ENCODE assay signal across 8 mouse cellular contexts in genomic region chr11:116621258-116621704, GRCm38 (mm10). TPM values are rescaled to one million over a fixed set of nuclear protein-coding genes. Genes with fewer than 3 reads are reported as not detected.
DNase-seq lines count a peak whose midpoint lies in the region; ATAC-seq and TF ChIP-seq lines count a peak whose summit lies in the region.

No protein-coding gene starts in this region.

- no peaks in the 10 kb centered on the region for H3K36me3 ChIP-seq in intestine, embryonic 16.5 days (ENCODE audit: control insufficient read depth, insufficient read depth, low read length)
- no peaks in the 10 kb centered on the region for H3K36me3 ChIP-seq in liver, embryonic 13.5 days
- H3K36me3 ChIP-seq in stomach, postnatal 0 days (ENCODE audit: control insufficient read depth, insufficient read depth, low read length) = no peaks in the 10 kb centered on the region

- no peak overlapping the region for H3K27ac ChIP-seq in cerebellum, adult 2 months (ENCODE audit: insufficient read depth, low read length)
- peak overlapping the region; percentile 65 for H3K27ac ChIP-seq in intestine, embryonic 16.5 days (ENCODE audit: low read length)
- H3K27ac ChIP-seq in liver, embryonic 13.5 days = peak overlapping the region; percentile 97
- peak overlapping the region; percentile 45 for H3K27ac ChIP-seq in stomach, postnatal 0 days (replicated peaks)

- intact Hi-C loops in gastrocnemius, postnatal 36 days (cut with DNase I) = no loop called here

- no peak overlapping the region for H3K9ac ChIP-seq in intestine, embryonic 16.5 days (ENCODE audit: low read depth, low read length)
- peak overlapping the region; percentile 93 for H3K9ac ChIP-seq in liver, embryonic 13.5 days
- H3K9ac ChIP-seq in stomach, postnatal 0 days (ENCODE audit: low read length) = no peak overlapping the region

- peak; percentile 21; the same call in 1 of the 2 replicates for ATAC-seq in intestine, embryonic 16.5 days
- no peak for ATAC-seq in liver, embryonic 13.5 days (ENCODE audit: low read depth)
- ATAC-seq in stomach, postnatal 0 days (ENCODE audit: low FRiP score, low TSS enrichment) = peak; percentile 56

- TF ChIP-seq EP300 in stomach, postnatal 0 days (optimal IDR thresholded peaks at IDR 0.05) = no peak

- H3K4me1 ChIP-seq in cerebellum, adult 2 months (ENCODE audit: control insufficient read depth, insufficient read depth, low read length) = peaks cover 66% of the 10 kb centered on the region
- peaks cover 53% of the 10 kb centered on the region for H3K4me1 ChIP-seq in intestine, embryonic 16.5 days (ENCODE audit: control insufficient read depth, insufficient read depth, low read length)
- H3K4me1 ChIP-seq in liver, embryonic 13.5 days (replicated peaks) = peaks cover 96% of the 10 kb centered on the region
- H3K4me1 ChIP-seq in stomach, postnatal 0 days (replicated peaks; ENCODE audit: control insufficient read depth, insufficient read depth) = peaks cover 17% of the 10 kb centered on the region

- no peaks in the 10 kb centered on the region for H3K27me3 ChIP-seq in cerebellum, adult 2 months (ENCODE audit: control insufficient read depth, insufficient read depth, low read length)
- H3K27me3 ChIP-seq in intestine, embryonic 16.5 days (replicated peaks; ENCODE audit: control insufficient read depth, insufficient read depth, low read length) = no peaks in the 10 kb centered on the region
- no peaks in the 10 kb centered on the region for H3K27me3 ChIP-seq in liver, embryonic 13.5 days
- H3K27me3 ChIP-seq in stomach, postnatal 0 days (ENCODE audit: control insufficient read depth, insufficient read depth, low read length) = no peaks in the 10 kb centered on the region

- no peak for TF ChIP-seq CTCF in cerebellum, adult 2 months (IDR thresholded peaks at IDR 0.05; ENCODE audit: borderline replicate concordance, insufficient read depth, low read depth, low read length)
- TF ChIP-seq CTCF in stomach, postnatal 0 days (IDR thresholded peaks at IDR 0.05; ENCODE audit: low read depth) = no peak

- H3K4me3 ChIP-seq in cerebellum, adult 2 months (replicated peaks; ENCODE audit: insufficient read depth, low read depth, low read length) = no peak overlapping the region
- H3K4me3 ChIP-seq in intestine, embryonic 16.5 days (ENCODE audit: low read length) = no peak overlapping the region
- peak overlapping the region; percentile 86; the same call in 1 of the 2 replicates for H3K4me3 ChIP-seq in liver, embryonic 13.5 days (replicated peaks)
- H3K4me3 ChIP-seq in stomach, postnatal 0 days (ENCODE audit: low read depth, low read length) = no peak overlapping the region

- peak; percentile 64 for DNase-seq in right cerebral cortex, postnatal 10 days (ENCODE audit: low spot score in 2 of 2)
- no peak for DNase-seq in right cerebral cortex, adult 2 months (ENCODE audit: low spot score in 2 of 2)
- DNase-seq in cerebellum, adult 2 months = peak; percentile 82 to 92
- peak; percentile 77 to 84 for DNase-seq in gastrocnemius, postnatal 36 days
- no peak for DNase-seq in liver, embryonic 13.5 days
- peak; percentile 47 for DNase-seq in stomach, postnatal 0 days (ENCODE audit: low spot score)
- DNase-seq in spleen, adult 12 weeks (ENCODE audit: low spot score) = no peak

- WGBS in cerebellum, adult 2 months = 2% methylated on average over 6 of the region's 6 CpGs
- 41% methylated on average over 6 of the region's 6 CpGs for WGBS in intestine, embryonic 16.5 days
- 55% methylated on average over 6 of the region's 6 CpGs for WGBS in liver, embryonic 13.5 days (ENCODE audit: insufficient replicate concordance)
- 19% methylated on average over 6 of the region's 6 CpGs for WGBS in stomach, postnatal 0 days

- H3K4me2 ChIP-seq in intestine, embryonic 16.5 days (ENCODE audit: low read depth, low read length) = no peak overlapping the region
- H3K4me2 ChIP-seq in liver, embryonic 13.5 days = peak overlapping the region; percentile 94
- 0 out of 2 replicates have a peak overlapping the region, but pooled peaks have one; percentile 17 for H3K4me2 ChIP-seq in stomach, postnatal 0 days (replicated peaks; ENCODE audit: low read depth)

- TF ChIP-seq POLR2A in cerebellum, adult 2 months (IDR thresholded peaks at IDR 0.05; ENCODE audit: borderline replicate concordance, insufficient read depth, low read length) = no peak

- no peaks in the 10 kb centered on the region for H3K9me3 ChIP-seq in intestine, embryonic 16.5 days (ENCODE audit: control insufficient read depth, low read length)
- no peaks in the 10 kb centered on the region for H3K9me3 ChIP-seq in liver, embryonic 13.5 days (replicated peaks)
- H3K9me3 ChIP-seq in stomach, postnatal 0 days (ENCODE audit: control insufficient read depth, low read length) = no peaks in the 10 kb centered on the region

RNA-seq across cellular contexts. Expression of gene Rhbdf2, which starts 5.5 kb away (rescaled TPM):
- 1.9 and 2.2 TPM in 2 replicates for polyA plus RNA-seq in cerebellum, adult 2 months (2012; rRNA removed)
- 10 to 100 TPM in 1 of 2 experiments, 1 to 10 TPM in 1; 9.4 to 10.2 TPM for total RNA-seq in gastrocnemius, postnatal 36 days (2021)
- polyA plus RNA-seq in intestine, embryonic 16.5 days (2015; fragmentation: Nextera tagmentation; extraction: Ambion mirVana) = 10.8 and 11.9 TPM in 2 replicates
- 5.8 and 6.6 TPM in 2 replicates for polyA plus RNA-seq in liver, embryonic 13.5 days (2015; fragmentation: Nextera tagmentation; extraction: Ambion mirVana)
- 5.7 and 6.1 TPM in 2 replicates for polyA plus RNA-seq in stomach, postnatal 0 days (2015; fragmentation: Nextera tagmentation; extraction: Ambion mirVana)

RNA-seq across cellular contexts. Expression of gene Prcd, which starts 32.1 kb away (rescaled TPM):
- 13.7 and 14.2 TPM in 2 replicates for polyA plus RNA-seq in cerebellum, adult 2 months (2012; rRNA removed)
- under 1 TPM; 0.46 to 0.74 TPM for total RNA-seq in gastrocnemius, postnatal 36 days (2021)
- polyA plus RNA-seq in intestine, embryonic 16.5 days (2015; fragmentation: Nextera tagmentation; extraction: Ambion mirVana) = 1.4 and 1.9 TPM in 2 replicates
- polyA plus RNA-seq in liver, embryonic 13.5 days (2015; fragmentation: Nextera tagmentation; extraction: Ambion mirVana) = 0.31 and 0.33 TPM in 2 replicates
- polyA plus RNA-seq in stomach, postnatal 0 days (2015; fragmentation: Nextera tagmentation; extraction: Ambion mirVana) = 2.6 and 2.7 TPM in 2 replicates

RNA-seq across cellular contexts. Expression of gene Cygb, which starts 32.8 kb away (rescaled TPM):
- 105 and 113 TPM in 2 replicates for polyA plus RNA-seq in cerebellum, adult 2 months (2012; rRNA removed)
- total RNA-seq in gastrocnemius, postnatal 36 days (2021) = 10 to 100 TPM in 1 of 2 experiments, 1 to 10 TPM in 1; 8.4 to 13.6 TPM
- 12.3 and 14.4 TPM in 2 replicates for polyA plus RNA-seq in intestine, embryonic 16.5 days (2015; fragmentation: Nextera tagmentation; extraction: Ambion mirVana)
- polyA plus RNA-seq in liver, embryonic 13.5 days (2015; fragmentation: Nextera tagmentation; extraction: Ambion mirVana) = 0.60 and 0.70 TPM in 2 replicates
- 22.1 and 22.2 TPM in 2 replicates for polyA plus RNA-seq in stomach, postnatal 0 days (2015; fragmentation: Nextera tagmentation; extraction: Ambion mirVana)

RNA-seq across cellular contexts. Expression of gene Aanat, which starts 35.0 kb away (rescaled TPM):
- 1.2 and 1.3 TPM in 2 replicates for polyA plus RNA-seq in cerebellum, adult 2 months (2012; rRNA removed)
- not detected for total RNA-seq in gastrocnemius, postnatal 36 days (2021)
- not detected in 2 replicates for polyA plus RNA-seq in intestine, embryonic 16.5 days (2015; fragmentation: Nextera tagmentation; extraction: Ambion mirVana)
- polyA plus RNA-seq in liver, embryonic 13.5 days (2015; fragmentation: Nextera tagmentation; extraction: Ambion mirVana) = not detected in 2 replicates
- 0.10 TPM in 1 of 2 replicates, not detected in the other for polyA plus RNA-seq in stomach, postnatal 0 days (2015; fragmentation: Nextera tagmentation; extraction: Ambion mirVana)

RNA-seq across cellular contexts. Expression of gene Ube2o, which starts 40.0 kb away (rescaled TPM):
- 81.9 and 88.2 TPM in 2 replicates for polyA plus RNA-seq in cerebellum, adult 2 months (2012; rRNA removed)
- 10 to 100 TPM; 18.4 to 20.4 TPM for total RNA-seq in gastrocnemius, postnatal 36 days (2021)
- polyA plus RNA-seq in intestine, embryonic 16.5 days (2015; fragmentation: Nextera tagmentation; extraction: Ambion mirVana) = 3.1 and 3.7 TPM in 2 replicates
- polyA plus RNA-seq in liver, embryonic 13.5 days (2015; fragmentation: Nextera tagmentation; extraction: Ambion mirVana) = 17.5 and 22.1 TPM in 2 replicates
- polyA plus RNA-seq in stomach, postnatal 0 days (2015; fragmentation: Nextera tagmentation; extraction: Ambion mirVana) = 4.7 and 5.3 TPM in 2 replicates

Comparison
In these comparisons a context has a peak if more than half of its experiments do, and no peak if none do; other contexts are left out.
1. DNase-seq: peak in right cerebral cortex, postnatal 10 days (2 of 2), cerebellum, adult 2 months (2 of 2), gastrocnemius, postnatal 36 days (2 of 2) and stomach, postnatal 0 days (single experiment); none in right cerebral cortex, adult 2 months (0 of 2), liver, embryonic 13.5 days (single experiment) and spleen, adult 12 weeks (single experiment).